Mouse (Mus musculus): ENCODE results near the gene Tmem19. TPM values are rescaled to one million over a fixed set of nuclear protein-coding genes. Genes with fewer than 3 reads are reported as not detected.

Gene Tmem19
- total RNA-seq, 2 experiments from 2014 or later = 34.4 to 38.2 TPM

DNA sequence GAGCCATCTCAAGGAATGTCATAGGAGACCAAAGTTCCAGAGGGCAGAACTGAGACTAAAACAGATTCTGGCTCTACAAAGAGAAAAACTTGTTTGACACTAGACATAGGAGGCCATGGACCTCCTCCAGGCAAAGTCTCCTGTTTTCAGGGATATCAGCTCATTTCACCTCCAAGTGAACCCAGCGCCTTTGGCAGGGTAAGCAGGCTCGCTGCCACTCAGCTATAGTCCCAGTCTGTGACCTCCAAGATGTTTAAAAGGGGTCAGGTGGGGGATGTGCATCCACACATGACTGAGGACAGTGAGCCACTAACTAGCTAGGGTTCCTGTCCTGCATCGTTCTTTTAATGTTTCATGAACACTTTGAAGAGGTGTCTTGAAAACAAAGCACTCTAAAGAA is 49.6 kb downstream of the Tmem19 start:
- DNase-seq (ENCODE audit: low spot score in 2 of 2) = no peak

DNA sequence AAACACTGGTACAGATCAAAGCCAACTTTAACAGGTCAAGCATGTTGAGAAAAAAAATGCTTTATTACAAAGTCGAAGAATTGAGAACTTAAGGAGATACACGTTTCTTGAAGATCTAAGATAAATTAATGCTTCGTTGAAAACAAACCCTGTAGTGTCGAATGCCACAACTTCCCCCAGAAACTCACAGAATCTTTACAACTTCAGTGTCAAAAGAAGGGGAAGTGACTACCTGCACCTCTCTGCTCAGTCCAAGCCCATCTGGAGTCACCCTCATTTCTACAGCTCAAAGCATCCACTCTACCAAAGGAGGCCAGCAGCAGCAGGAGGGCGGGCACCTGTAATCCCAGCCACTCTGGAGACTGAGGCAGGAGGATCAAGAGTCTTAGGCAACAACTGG is 50.1 kb downstream of the Tmem19 start:
- no peak for DNase-seq (ENCODE audit: low spot score in 2 of 2)

DNA sequence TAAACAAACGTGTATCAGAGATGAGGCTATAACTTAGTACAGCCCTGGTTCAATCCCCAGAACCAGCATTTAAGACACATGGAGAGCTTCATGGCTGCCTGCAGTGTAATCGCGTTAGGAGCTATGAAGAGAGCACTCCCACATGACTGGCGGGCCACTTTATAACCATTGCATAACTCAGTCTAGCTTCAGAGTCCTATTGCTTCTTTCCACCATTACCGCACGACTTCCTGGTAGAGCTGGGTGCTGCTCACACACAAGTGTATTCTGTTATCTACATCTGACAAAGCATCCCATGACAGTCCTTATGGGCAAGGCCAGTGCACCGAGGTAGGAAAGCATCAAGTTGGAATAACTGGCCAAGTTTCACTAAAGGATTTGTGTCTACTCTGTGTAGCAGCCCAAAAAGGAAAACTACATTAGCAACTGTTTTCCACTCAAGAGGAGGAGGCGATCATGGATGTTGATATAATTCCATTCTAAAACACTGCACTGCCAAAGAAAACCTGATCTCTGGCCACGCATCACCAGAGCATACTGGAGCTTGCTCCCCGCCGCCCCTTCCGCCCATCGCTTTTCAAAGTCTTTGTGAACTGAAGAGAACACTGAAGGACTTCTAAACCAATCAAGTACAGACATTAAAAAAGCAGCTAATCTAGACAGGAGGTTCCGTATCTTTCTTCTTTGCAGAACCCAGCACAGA is 50.9 kb downstream of the Tmem19 start:
- DNase-seq (ENCODE audit: low spot score in 2 of 2) = no peak

DNA sequence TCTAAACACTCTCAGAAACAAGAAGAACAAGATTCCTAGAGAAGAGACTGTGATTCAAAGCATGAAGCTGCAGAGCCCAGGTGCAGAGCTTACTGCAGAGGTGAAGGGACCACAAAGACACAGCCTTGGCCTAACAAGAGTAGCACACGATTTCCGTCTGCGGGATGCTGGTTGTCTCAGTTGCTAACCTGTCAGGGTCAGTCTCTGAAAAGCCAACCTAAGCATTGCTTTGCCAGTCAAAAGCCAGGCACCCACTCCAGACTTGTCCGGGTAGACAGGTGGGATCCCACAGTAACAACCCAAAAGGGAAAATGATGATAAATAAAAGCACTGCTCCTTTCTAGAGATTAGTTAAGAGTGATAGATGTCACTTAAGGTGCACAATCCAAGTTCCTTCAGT is 53.1 kb downstream of the Tmem19 start:
- no peak for DNase-seq (ENCODE audit: low spot score in 2 of 2)

GRCm38 (mm10) chr10:115307331-115307875 is 54.9 kb downstream of the Tmem19 start:
- no peak for DNase-seq (ENCODE audit: low spot score in 2 of 2)

GRCm38 (mm10) chr10:115298683-115299082 is 63.6 kb downstream of the Tmem19 start:
- no peak for DNase-seq (ENCODE audit: low spot score in 2 of 2)

DNA sequence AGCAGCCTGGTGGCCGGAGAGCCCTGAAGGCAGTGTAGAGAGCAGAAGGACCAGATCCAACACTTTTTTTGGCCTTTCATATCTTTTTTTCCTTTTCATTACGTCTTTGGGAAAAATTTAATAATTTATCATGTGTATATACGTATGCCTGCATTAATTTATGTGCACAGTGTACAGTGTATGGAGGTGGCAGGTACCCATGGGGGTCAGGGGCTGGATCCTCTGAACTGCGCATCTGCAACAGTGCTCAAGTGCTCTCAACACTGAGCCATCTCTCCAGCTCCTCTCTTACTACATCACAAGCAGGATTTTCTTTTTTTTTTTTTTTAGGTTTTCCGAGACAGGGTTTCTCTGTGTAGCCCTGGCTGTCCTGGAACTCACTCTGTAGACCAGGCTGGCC is 64.7 kb downstream of the Tmem19 start:
- DNase-seq (ENCODE audit: low spot score in 2 of 2) = no peak

GRCm38 (mm10) chr10:115296401-115296935 is 65.8 kb downstream of the Tmem19 start:
- DNase-seq (ENCODE audit: low spot score in 2 of 2) = no peak

- DNase-seq (ENCODE audit: low spot score in 2 of 2) = no peak
Measured at GRCm38 (mm10) chr10:115295162-115295561, 67.1 kb downstream of the Tmem19 start.

GRCm38 (mm10) chr10:115294715-115295114 is 67.6 kb downstream of the Tmem19 start:
- DNase-seq (ENCODE audit: low spot score in 2 of 2) = no peak

GRCm38 (mm10) chr10:115293946-115294345 is 68.4 kb downstream of the Tmem19 start:
- DNase-seq (ENCODE audit: low spot score in 2 of 2) = peak; percentile 42 to 44

DNA sequence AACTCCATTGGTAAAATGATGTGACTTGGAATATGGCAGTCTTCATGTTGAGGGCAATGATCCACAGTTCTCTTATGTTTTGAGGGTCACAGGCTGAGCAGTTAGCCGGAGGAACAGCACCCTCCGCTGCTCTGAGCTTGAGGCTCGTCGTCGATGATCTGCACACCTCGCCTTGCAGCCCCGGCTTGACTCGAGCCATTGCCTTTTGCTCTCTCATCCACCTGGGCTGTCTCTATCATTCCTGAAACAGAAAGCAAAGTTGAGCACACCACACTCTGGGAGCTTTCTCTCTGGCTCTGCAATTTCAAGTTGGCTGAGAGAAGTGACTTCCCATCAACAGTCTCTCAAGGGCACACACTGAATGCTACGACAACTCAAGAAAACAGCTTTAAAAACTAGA is 71.6 kb downstream of the Tmem19 start:
- no peak for DNase-seq (ENCODE audit: low spot score in 2 of 2)

Other genes with a start within 250 kb of the Tmem19 start
- under 1 TPM; 0.40 to 0.77 TPM for gene Tph2, start 177.5 kb downstream of the Tmem19 start, total RNA-seq (2021)
- gene Tbc1d15, start 111.0 kb downstream of the Tmem19 start, total RNA-seq (2021) = 10 to 100 TPM; 49.8 to 59.9 TPM
- gene Rab21, start 46.9 kb downstream of the Tmem19 start, total RNA-seq (2021) = 10 to 100 TPM; 54.4 to 54.8 TPM
- 10 to 100 TPM; 16.4 TPM for gene Thap2, start 21.9 kb upstream of the Tmem19 start, total RNA-seq (2021)
- gene Zfc3h1, start 22.5 kb upstream of the Tmem19 start, total RNA-seq (2021) = 10 to 100 TPM; 46.6 to 46.9 TPM
- not detected for gene A930009A15Rik, start 207.5 kb upstream of the Tmem19 start, total RNA-seq (2021)
- 1 to 10 TPM; 4.4 to 4.9 TPM for gene Lgr5, start 225.3 kb upstream of the Tmem19 start, total RNA-seq (2021)

Data from left cerebral cortex, adult 18-20 months (tissue).